Mouse (Mus musculus) liver, embryonic 12.5 days (tissue): ENCODE measurements around the gene Casp7. TPM values are rescaled to one million over a fixed set of nuclear protein-coding genes. Genes with fewer than 3 reads are reported as not detected.

ENCODE experiments used
- ATAC-seq: fragments of 200-750 bp; cut with Nextera tagmentation; 2 replicates; pipeline ENCODE4 v1.8.0; 2017; ENCODE audit warnings: moderate number of reproducible peaks, mild to moderate bottlenecking, moderate library complexity
- H3K27ac ChIP-seq: fragments of 300-500 bp; sonication (generic); 2 replicates; pipeline ENCODE4 v1.5.1; 2016; ENCODE audit warnings: mild to moderate bottlenecking
- H3K27me3 ChIP-seq: fragments of 300-500 bp; sonication (generic); replicated peaks from 2 replicates; pipeline ENCODE4 v1.6.1; 2016; ENCODE audit warnings: mild to moderate bottlenecking, moderate library complexity
- H3K36me3 ChIP-seq: fragments of 300-500 bp; sonication (generic); 2 replicates; pipeline ENCODE4 v1.6.1; 2016; ENCODE audit warnings: mild to moderate bottlenecking, moderate library complexity
- H3K4me1 ChIP-seq: fragments of 300-500 bp; sonication (generic); 2 replicates; pipeline ENCODE4 v1.6.1; 2016
- H3K4me2 ChIP-seq: fragments of 300-500 bp; sonication (generic); 2 replicates; pipeline ENCODE4 v1.6.1; 2016; ENCODE audit warnings: mild to moderate bottlenecking, moderate library complexity
- H3K4me3 ChIP-seq: fragments of 300-500 bp; sonication (generic); 2 replicates; pipeline ENCODE4 v1.5.1; 2016; ENCODE audit warnings: mild to moderate bottlenecking, moderate library complexity
- H3K9ac ChIP-seq: fragments of 300-500 bp; sonication (generic); 2 replicates; pipeline ENCODE4 v1.6.1; 2016; ENCODE audit warnings: mild to moderate bottlenecking, moderate library complexity
- H3K9me3 ChIP-seq: fragments of 300-500 bp; sonication (generic); replicated peaks from 2 replicates; pipeline ENCODE4 v1.6.1; 2016; ENCODE audit warnings: mild to moderate bottlenecking, moderate library complexity
- WGBS: fragments of 180-500 bp; shearing (Covaris S2); methylation state at CpG from one replicate; pipeline ENCODE4 v1.1.7; 2016; ENCODE audit not compliant: insufficient replicate concordance; 5-methylcytosine and 5-hydroxymethylcytosine counted together
- polyA plus RNA-seq: library from polyadenylated mRNA; unstranded; fragments of >200 nt; fragmentation: Nextera tagmentation; extraction: Ambion mirVana; gene quantifications from 2 replicates; pipeline ENCODE4 v1.2.1, GENCODE M21; 2016

Casp7 gene
- polyA plus RNA-seq, 1 experiment from 2014 or later: 17.6 TPM

GRCm38 (mm10) chr19:56367778-56368177, 29.2 kb upstream of the Casp7 start:
- Histone ChIP-seq H3K27ac (no peak overlapping the region), H3K27me3 (no peaks in the 10 kb centered on the region), H3K36me3 (no peaks in the 10 kb centered on the region), H3K4me1 (no peaks in the 10 kb centered on the region), H3K4me2 (no peak overlapping the region), H3K4me3 (no peak overlapping the region), H3K9me3 (no peaks in the 10 kb centered on the region), H3K9ac (no peak overlapping the region)
- WGBS: 72% methylated on average over 7 of the region's 7 CpGs
- no peak for ATAC-seq

GRCm38 (mm10) chr19:56368912-56369311, 28.0 kb upstream of the Casp7 start:
- 75% methylated on average over 7 of the region's 7 CpGs for WGBS
- Histone ChIP-seq H3K4me3 (no peak overlapping the region), H3K9me3 (no peaks in the 10 kb centered on the region), H3K27ac (no peak overlapping the region), H3K27me3 (no peaks in the 10 kb centered on the region), H3K4me1 (no peaks in the 10 kb centered on the region), H3K9ac (no peak overlapping the region), H3K4me2 (no peak overlapping the region), H3K36me3 (no peaks in the 10 kb centered on the region)
- no peak for ATAC-seq

- ATAC-seq: no peak
Measured at GRCm38 (mm10) chr19:56370389-56371150, 26.4 kb upstream of the Casp7 start.

GRCm38 (mm10) chr19:56372226-56372625, 24.7 kb upstream of the Casp7 start:
- no peaks in the 10 kb centered on the region for H3K4me1 ChIP-seq
- ATAC-seq: no peak
- no peak overlapping the region for H3K27ac ChIP-seq
- 76% methylated on average over 7 of the region's 7 CpGs for WGBS
- no peaks in the 10 kb centered on the region for H3K36me3 ChIP-seq
- no peaks in the 10 kb centered on the region for H3K27me3 ChIP-seq
- no peak overlapping the region for H3K4me3 ChIP-seq
- no peaks in the 10 kb centered on the region for H3K9me3 ChIP-seq
- H3K9ac ChIP-seq: no peak overlapping the region
- no peak overlapping the region for H3K4me2 ChIP-seq

More at GRCm38 (mm10) chr19:56370389-56371150, 26.4 kb upstream of the Casp7 start:
- Histone ChIP-seq H3K9ac (no peak overlapping the region), H3K27ac (no peak overlapping the region), H3K4me2 (no peak overlapping the region), H3K36me3 (no peaks in the 10 kb centered on the region), H3K27me3 (no peaks in the 10 kb centered on the region), H3K4me3 (no peak overlapping the region), H3K4me1 (no peaks in the 10 kb centered on the region), H3K9me3 (no peaks in the 10 kb centered on the region)
- 63% methylated on average over 6 of the region's 6 CpGs for WGBS

- Histone ChIP-seq H3K9me3 (no peaks in the 10 kb centered on the region), H3K9ac (no peak overlapping the region), H3K4me3 (no peak overlapping the region), H3K27ac (no peak overlapping the region), H3K36me3 (no peaks in the 10 kb centered on the region), H3K27me3 (no peaks in the 10 kb centered on the region), H3K4me1 (peaks cover 4% of the 10 kb centered on the region), H3K4me2 (no peak overlapping the region)
- WGBS: 76% methylated on average over 5 of the region's 5 CpGs
- ATAC-seq: no peak
Measured at GRCm38 (mm10) chr19:56373246-56373645, 23.7 kb upstream of the Casp7 start.

GRCm38 (mm10) chr19:56374011-56374410, 22.9 kb upstream of the Casp7 start:
- Histone ChIP-seq H3K4me2 (no peak overlapping the region), H3K36me3 (no peaks in the 10 kb centered on the region), H3K27me3 (no peaks in the 10 kb centered on the region), H3K4me1 (peaks cover 11% of the 10 kb centered on the region), H3K27ac (no peak overlapping the region), H3K4me3 (no peak overlapping the region), H3K9ac (no peak overlapping the region), H3K9me3 (no peaks in the 10 kb centered on the region)
- WGBS: 69% methylated on average over 10 of the region's 10 CpGs
- no peak for ATAC-seq

- no peak for ATAC-seq
- 41% methylated on average over 5 of the region's 5 CpGs for WGBS
- Histone ChIP-seq H3K4me1 (peaks cover 31% of the 10 kb centered on the region), H3K36me3 (no peaks in the 10 kb centered on the region), H3K9me3 (no peaks in the 10 kb centered on the region), H3K27me3 (peaks cover 4% of the 10 kb centered on the region; the same call in 1 of the 2 replicates), H3K9ac (no peak overlapping the region), H3K27ac (no peak overlapping the region), H3K4me2 (no peak overlapping the region), H3K4me3 (no peak overlapping the region)
Measured at GRCm38 (mm10) chr19:56378007-56378406, 18.9 kb upstream of the Casp7 start.

GRCm38 (mm10) chr19:56378554-56379172, 18.3 kb upstream of the Casp7 start:
- Histone ChIP-seq H3K4me3 (no peak overlapping the region), H3K27me3 (peaks cover 4% of the 10 kb centered on the region; the same call in 1 of the 2 replicates), H3K4me2 (no peak overlapping the region), H3K9ac (no peak overlapping the region), H3K9me3 (no peaks in the 10 kb centered on the region), H3K36me3 (no peaks in the 10 kb centered on the region), H3K27ac (no peak overlapping the region), H3K4me1 (peaks cover 31% of the 10 kb centered on the region)
- ATAC-seq: peak; percentile 13; the same call in 1 of the 2 replicates
- WGBS: 61% methylated on average over 13 of the region's 13 CpGs

GRCm38 (mm10) chr19:56380341-56380740, 16.6 kb upstream of the Casp7 start:
- 71% methylated on average over 7 of the region's 7 CpGs for WGBS
- peaks cover 31% of the 10 kb centered on the region for H3K4me1 ChIP-seq
- peaks cover 4% of the 10 kb centered on the region; the same call in 1 of the 2 replicates for H3K27me3 ChIP-seq
- peak; percentile 64; the same call in 1 of the 2 replicates for ATAC-seq
- no peaks in the 10 kb centered on the region for H3K36me3 ChIP-seq
- H3K27ac ChIP-seq: no peak overlapping the region
- H3K4me2 ChIP-seq: no peak overlapping the region
- H3K9me3 ChIP-seq: no peaks in the 10 kb centered on the region
- no peak overlapping the region for H3K9ac ChIP-seq
- no peak overlapping the region for H3K4me3 ChIP-seq

- 0 out of 2 replicates have a peak, but pooled peaks have one; percentile 40 for ATAC-seq
- WGBS: 25% methylated on average over 10 of the region's 10 CpGs
Measured at GRCm38 (mm10) chr19:56381407-56381806, 15.5 kb upstream of the Casp7 start.

GRCm38 (mm10) chr19:56385546-56385945, 11.4 kb upstream of the Casp7 start:
- Histone ChIP-seq H3K27ac (no peak overlapping the region), H3K36me3 (no peaks in the 10 kb centered on the region), H3K27me3 (peaks cover 4% of the 10 kb centered on the region; the same call in 1 of the 2 replicates), H3K4me3 (no peak overlapping the region), H3K4me2 (no peak overlapping the region), H3K4me1 (peaks cover 32% of the 10 kb centered on the region), H3K9me3 (no peaks in the 10 kb centered on the region), H3K9ac (no peak overlapping the region)
- ATAC-seq: no peak
- 78% methylated on average over 5 of the region's 5 CpGs for WGBS

More at GRCm38 (mm10) chr19:56381407-56381806, 15.5 kb upstream of the Casp7 start:
- Histone ChIP-seq H3K9me3 (no peaks in the 10 kb centered on the region), H3K27me3 (peaks cover 4% of the 10 kb centered on the region; the same call in 1 of the 2 replicates), H3K36me3 (no peaks in the 10 kb centered on the region), H3K4me1 (peaks cover 31% of the 10 kb centered on the region), H3K4me3 (no peak overlapping the region), H3K27ac (no peak overlapping the region), H3K9ac (no peak overlapping the region), H3K4me2 (peak overlapping the region; percentile 15; the same call in 1 of the 2 replicates)

- Histone ChIP-seq H3K9ac (no peak overlapping the region), H3K27me3 (peaks cover under 1% of the 10 kb centered on the region; the same call in 1 of the 2 replicates), H3K36me3 (no peaks in the 10 kb centered on the region), H3K9me3 (no peaks in the 10 kb centered on the region), H3K4me2 (no peak overlapping the region), H3K27ac (no peak overlapping the region), H3K4me3 (no peak overlapping the region), H3K4me1 (peaks cover 32% of the 10 kb centered on the region)
- WGBS: 79% methylated on average over 10 of the region's 10 CpGs
- ATAC-seq: no peak
Measured at GRCm38 (mm10) chr19:56386095-56386494, 10.8 kb upstream of the Casp7 start.
